Mouse (Mus musculus) kidney, adult 11 months (tissue): ENCODE results near the gene Rhoc.

Experiments
- DNase-seq: peaks from one replicate; pipeline ENCODE4 v3.0.0; 2022

Gene Rhoc

GRCm38 (mm10) chr3:104817481-104817990 is 29.4 kb downstream of the Rhoc start:
- peak; percentile 45 for DNase-seq

- peak; percentile 90 for DNase-seq
Observed at GRCm38 (mm10) chr3:104817991-104818748, 30.0 kb downstream of the Rhoc start, which contains the start of gene Mov10. Mov10 (minus strand) TSS chr3:104818563.

GRCm38 (mm10) chr3:104818749-104819134 is 30.6 kb downstream of the Rhoc start:
- no peak for DNase-seq

- no peak for DNase-seq
Observed at GRCm38 (mm10) chr3:104820426-104820825, 32.3 kb downstream of the Rhoc start.

GRCm38 (mm10) chr3:104822413-104822812 is 34.2 kb downstream of the Rhoc start:
- no peak for DNase-seq

GRCm38 (mm10) chr3:104835797-104836196 is 47.6 kb downstream of the Rhoc start:
- no peak for DNase-seq

- no peak for DNase-seq
Observed at GRCm38 (mm10) chr3:104841049-104841448, 52.9 kb downstream of the Rhoc start.
